In genomic region chr9:65120935-65121334, GRCm38 (mm10) we compare ENCODE assay signal across 8 mouse cellular contexts. TPM values are rescaled to one million over a fixed set of nuclear protein-coding genes. Genes with fewer than 3 reads are reported as not detected.
A peak's percentile ranks its signal among the peaks of the same experiment; 100 is the strongest.
DNase-seq lines count a peak whose midpoint lies in the region; ATAC-seq and TF ChIP-seq lines count a peak whose summit lies in the region.

No protein-coding gene starts in this region.

- no peak for TF ChIP-seq POLR2A in ES-Bruce4 (IDR thresholded peaks at IDR 0.05; ENCODE audit: insufficient read depth, low read length)

- no peak for TF ChIP-seq EP300 in ES-Bruce4 (IDR thresholded peaks at IDR 0.05; ENCODE audit: insufficient read depth, low read depth, low read length)

- ATAC-seq in embryonic facial prominence, embryonic 15.5 days (ENCODE audit: insufficient number of reproducible peaks, low FRiP score, low TSS enrichment, low read depth), result peak; percentile 42; the same call in 1 of the 2 replicates
- peak; percentile 71; the same call in 1 of the 2 replicates for ATAC-seq in lung, embryonic 14.5 days (ENCODE audit: insufficient read depth)

- TF ChIP-seq CTCF in ES-Bruce4 (IDR thresholded peaks at IDR 0.05; ENCODE audit: low read depth, low read length), result peak; percentile 95
- peak; percentile 84 for TF ChIP-seq CTCF in layer of hippocampus, adult 2 months (conservative IDR thresholded peaks at IDR 0.05)
- TF ChIP-seq CTCF in lung, embryonic 14.5 days (IDR thresholded peaks at IDR 0.05; ENCODE audit: low read depth), result peak; percentile 94

- WGBS in embryonic facial prominence, embryonic 15.5 days, result 10% methylated on average over 3 of the region's 3 CpGs
- WGBS in lung, embryonic 14.5 days, result 13% methylated on average over 3 of the region's 3 CpGs

- H3K4me2 ChIP-seq in embryonic facial prominence, embryonic 15.5 days (replicated peaks), result no peak overlapping the region
- no peak overlapping the region for H3K4me2 ChIP-seq in lung, embryonic 14.5 days

- no peaks in the 10 kb centered on the region for H3K9me3 ChIP-seq in ES-Bruce4 (replicated peaks; ENCODE audit: control insufficient read depth, insufficient read depth, low read length, poor library complexity, severe bottlenecking)
- no peaks in the 10 kb centered on the region for H3K9me3 ChIP-seq in embryonic facial prominence, embryonic 15.5 days (replicated peaks)
- no peaks in the 10 kb centered on the region for H3K9me3 ChIP-seq in lung, embryonic 14.5 days (ENCODE audit: low read depth, low read length)

- H3K9ac ChIP-seq in ES-Bruce4 (ENCODE audit: low read depth, poor library complexity, severe bottlenecking), result no peak overlapping the region
- H3K9ac ChIP-seq in embryonic facial prominence, embryonic 15.5 days, result no peak overlapping the region
- no peak overlapping the region for H3K9ac ChIP-seq in lung, embryonic 14.5 days

- H3K36me3 ChIP-seq in ES-Bruce4 (ENCODE audit: control insufficient read depth, insufficient read depth, low read length, poor library complexity, severe bottlenecking), result no peaks in the 10 kb centered on the region
- H3K36me3 ChIP-seq in embryonic facial prominence, embryonic 15.5 days, result peaks cover 39% of the 10 kb centered on the region
- H3K36me3 ChIP-seq in lung, embryonic 14.5 days (ENCODE audit: insufficient read depth), result peaks cover 34% of the 10 kb centered on the region

- no peak overlapping the region for H3K27ac ChIP-seq in ES-Bruce4 (ENCODE audit: insufficient read depth, low read length)
- no peak overlapping the region for H3K27ac ChIP-seq in embryonic facial prominence, embryonic 15.5 days (replicated peaks)
- no peak overlapping the region for H3K27ac ChIP-seq in layer of hippocampus, adult 2 months
- no peak overlapping the region for H3K27ac ChIP-seq in lung, embryonic 14.5 days (ENCODE audit: low read depth)

- DNase-seq in adrenal gland, postnatal 14 days, result peak; percentile 89
- DNase-seq in heart, postnatal 4 days, result peak; percentile 85
- peak; percentile 74 to 80 for DNase-seq in layer of hippocampus, adult 2 months (ENCODE audit: low spot score in 2 of 2)
- peak; percentile 93 for DNase-seq in lung, embryonic 14.5 days
- DNase-seq in retina, embryonic 14.5 days (ENCODE audit: low spot score), result peak; percentile 89
- DNase-seq in urinary bladder, postnatal 25 days (ENCODE audit: low spot score), result peak; percentile 68

- H3K4me1 ChIP-seq in ES-Bruce4 (ENCODE audit: control insufficient read depth, insufficient read depth, low read length), result no peaks in the 10 kb centered on the region
- H3K4me1 ChIP-seq in embryonic facial prominence, embryonic 15.5 days, result peaks cover 7% of the 10 kb centered on the region; the same call in 1 of the 2 replicates
- H3K4me1 ChIP-seq in lung, embryonic 14.5 days (ENCODE audit: insufficient read depth), result no peaks in the 10 kb centered on the region

- H3K27me3 ChIP-seq in ES-Bruce4 (ENCODE audit: control insufficient read depth, insufficient read depth, low read length, poor library complexity, severe bottlenecking), result no peaks in the 10 kb centered on the region
- peaks cover 13% of the 10 kb centered on the region for H3K27me3 ChIP-seq in embryonic facial prominence, embryonic 15.5 days
- peaks cover 7% of the 10 kb centered on the region; the same call in 1 of the 2 replicates for H3K27me3 ChIP-seq in lung, embryonic 14.5 days (ENCODE audit: insufficient read depth, low read length)

- H3K4me3 ChIP-seq in ES-Bruce4 (ENCODE audit: low read depth, low read length), result no peak overlapping the region
- no peak overlapping the region for H3K4me3 ChIP-seq in embryonic facial prominence, embryonic 15.5 days (replicated peaks)
- no peak overlapping the region for H3K4me3 ChIP-seq in layer of hippocampus, adult 2 months
- H3K4me3 ChIP-seq in lung, embryonic 14.5 days (ENCODE audit: low read depth, low read length), result no peak overlapping the region

RNA-seq across cellular contexts. Expression of gene Igdcc4, which starts 19.6 kb away (rescaled TPM):
- polyA plus RNA-seq in ES-Bruce4 (2011; ENCODE audit: insufficient read depth, insufficient read length, low read depth, missing spikeins), result 15.5 and 17.5 TPM in 2 replicates
- 18.3 and 23.2 TPM in 2 replicates for total RNA-seq in adrenal gland, postnatal 14 days (2021)
- polyA plus RNA-seq in embryonic facial prominence, embryonic 15.5 days (2015; fragmentation: Nextera tagmentation; extraction: Ambion mirVana), result 38.1 and 38.4 TPM in 2 replicates
- 10 to 100 TPM; 13.9 to 16.5 TPM for total RNA-seq in heart, postnatal 4 days (2021)
- total RNA-seq in layer of hippocampus, adult 2 months (2021), result 10 to 100 TPM; 34.7 to 38.8 TPM
- polyA plus RNA-seq in lung, embryonic 14.5 days (2014; fragmentation: Nextera tagmentation; extraction: Ambion mirVana), result 26.4 and 28.9 TPM in 2 replicates

RNA-seq across cellular contexts. Expression of gene Igdcc3, which starts 20.1 kb away (rescaled TPM):
- 8.6 and 8.9 TPM in 2 replicates for polyA plus RNA-seq in ES-Bruce4 (2011; ENCODE audit: insufficient read depth, insufficient read length, low read depth, missing spikeins)
- total RNA-seq in adrenal gland, postnatal 14 days (2021), result 1.2 and 1.4 TPM in 2 replicates
- 1.5 and 2.3 TPM in 2 replicates for polyA plus RNA-seq in embryonic facial prominence, embryonic 15.5 days (2015; fragmentation: Nextera tagmentation; extraction: Ambion mirVana)
- under 1 TPM; 0.43 to 0.52 TPM for total RNA-seq in heart, postnatal 4 days (2021)
- 1 to 10 TPM; 3.5 to 4.9 TPM for total RNA-seq in layer of hippocampus, adult 2 months (2021)
- polyA plus RNA-seq in lung, embryonic 14.5 days (2014; fragmentation: Nextera tagmentation; extraction: Ambion mirVana), result 2.3 and 4.1 TPM in 2 replicates
